Mouse (Mus musculus) testis, adult 2 months (tissue): Measurements from ENCODE around the gene Ccdc106.

Experiments used
- CTCF ChIP-seq: fragments of 200-500 bp; IDR thresholded peaks from 2 replicates; pipeline ENCODE4 v1.5.1; 2012; ENCODE audit warnings: low read depth, mild to moderate bottlenecking, inconsistent platforms, low read length, moderate library complexity; ENCODE audit not compliant: control insufficient read depth, insufficient read depth, insufficient replicate concordance
- POLR2A ChIP-seq: fragments of 200-500 bp; IDR thresholded peaks from 2 replicates; pipeline ENCODE4 v1.6.1; 2012; ENCODE audit warnings: low read depth, mild to moderate bottlenecking, inconsistent platforms, low read length, moderate library complexity; ENCODE audit not compliant: control insufficient read depth

DNA sequence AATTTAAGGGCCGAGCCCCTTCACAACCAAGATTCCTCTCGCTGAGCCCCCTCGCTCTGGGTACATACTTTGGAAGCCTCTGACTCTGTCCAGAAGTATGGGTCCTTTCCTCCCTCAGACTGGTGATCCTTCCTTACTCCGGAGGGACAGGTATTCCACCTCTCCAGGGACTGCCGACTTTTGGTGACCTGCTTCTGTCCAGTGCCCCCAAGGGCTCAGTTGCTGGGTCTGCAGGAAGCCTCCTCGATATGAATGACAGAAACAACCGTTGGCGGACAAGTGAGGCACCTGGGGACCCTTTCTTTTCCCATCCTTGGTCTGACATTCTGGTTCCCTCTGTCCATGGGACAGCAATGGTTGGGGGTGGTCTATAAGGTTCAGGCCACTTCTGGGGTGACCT lies 37.0 kb downstream of the Ccdc106 start:
- TF ChIP-seq CTCF (no peak), POLR2A (0 out of 2 replicates have a peak, but pooled peaks have one; percentile 15)
